ENCODE assay signal across 14 mouse cellular contexts in the genomic region with DNA sequence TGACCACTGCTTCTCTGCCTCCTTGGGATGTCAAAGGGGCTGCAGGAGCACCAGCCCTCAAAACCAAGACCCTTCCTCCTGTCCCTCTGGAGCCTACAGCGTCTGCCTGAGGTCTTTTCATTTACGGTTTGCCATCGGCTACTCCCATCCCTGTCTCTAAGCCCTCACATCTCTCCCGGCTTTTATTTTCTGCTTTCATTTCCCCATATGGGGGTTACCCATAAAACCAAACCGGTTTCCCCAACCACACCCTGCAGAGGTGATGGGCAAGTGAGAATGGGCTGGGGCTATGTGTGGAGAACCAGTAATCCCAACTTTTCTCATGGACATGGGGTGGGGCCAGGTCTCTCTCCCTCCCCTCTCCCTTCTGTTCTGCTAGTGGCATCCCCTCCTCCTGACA.
"Had no signal": no experiment of that assay in that cellular context is flagged by ENCODE, and none has a peak within 500 bp of the region (broad histone marks: within the 10 kb centered on the region; RNA-seq: fewer than 3 reads in every experiment).

No protein-coding gene starts in this region.

- H3K4me2 ChIP-seq: liver, embryonic 12.5 days; lung, embryonic 14.5 days; midbrain, embryonic 12.5 days; neural tube, embryonic 13.5 days had no signal

- ATAC-seq: liver, embryonic 12.5 days; midbrain, embryonic 16.5 days had no signal

- H3K9me3 ChIP-seq: liver, embryonic 12.5 days; midbrain, embryonic 12.5 days; neural tube, embryonic 13.5 days had no signal

- DNase-seq: kidney, adult 11 months; kidney, postnatal 10 days; kidney, postnatal 4 days; lung, embryonic 14.5 days; lung, postnatal 10 days; lung, postnatal 4 days; right cerebral cortex, postnatal 25 days; thymus, adult 18-20 months; thymus, postnatal 14 days had no signal

- H3K27me3 ChIP-seq: liver, embryonic 12.5 days; neural tube, embryonic 13.5 days had no signal

- H3K27ac ChIP-seq: liver, embryonic 12.5 days; midbrain, embryonic 12.5 days had no signal

- H3K9ac ChIP-seq: liver, embryonic 12.5 days; lung, embryonic 14.5 days; midbrain, embryonic 12.5 days; neural tube, embryonic 13.5 days had no signal

- H3K4me3 ChIP-seq: left cerebral cortex, adult 2 months; liver, embryonic 12.5 days; midbrain, embryonic 12.5 days; neural tube, embryonic 13.5 days had no signal

- H3K36me3 ChIP-seq: liver, embryonic 12.5 days; midbrain, embryonic 12.5 days; neural tube, embryonic 13.5 days had no signal
